Mouse (Mus musculus): ENCODE results near the gene Cpvl. TPM values are rescaled to one million over a fixed set of nuclear protein-coding genes. Genes with fewer than 3 reads are reported as not detected.

Cpvl gene
- total and polyA plus RNA-seq, 2 experiments = not detected

- Histone ChIP-seq H3K27ac (replicated peaks; ENCODE audit: insufficient read depth, low read depth, low read length) (no peak overlapping the region), H3K9ac (ENCODE audit: low read depth, low read length) (no peak overlapping the region), H3K4me1 (ENCODE audit: control insufficient read depth, insufficient read depth, low read length) (peaks cover 2% of the 10 kb centered on the region; the same call in 1 of the 2 replicates), H3K4me3 (ENCODE audit: insufficient read depth, low read depth, low read length) (no peak overlapping the region), H3K79me2 (ENCODE audit: control insufficient read depth, insufficient read depth, low read length) (no peaks in the 10 kb centered on the region), H3K27me3 (ENCODE audit: control insufficient read depth, insufficient read depth, low read length) (no peaks in the 10 kb centered on the region), H3K36me3 (ENCODE audit: control insufficient read depth, insufficient read depth, low read length) (no peaks in the 10 kb centered on the region)
- WGBS = 86% methylated on average over 8 of the region's 8 CpGs
- TF ChIP-seq CTCF (IDR thresholded peaks at IDR 0.05; ENCODE audit: low read depth, low read length) = no peak
- no peak for TF ChIP-seq POLR2A (IDR thresholded peaks at IDR 0.05; ENCODE audit: extremely low read depth, insufficient read depth, low read length)
- DNase-seq (ENCODE audit: extremely low read depth, low read depth, low spot score) = no peak
Measured at GRCm38 (mm10) chr6:53879567-53879966, 98.9 kb downstream of the Cpvl start.

- no peaks in the 10 kb centered on the region for H3K36me3 ChIP-seq (ENCODE audit: control insufficient read depth, insufficient read depth, low read length)
- no peak overlapping the region for H3K4me3 ChIP-seq (ENCODE audit: insufficient read depth, low read depth, low read length)
- H3K4me1 ChIP-seq (ENCODE audit: control insufficient read depth, insufficient read depth, low read length) = no peaks in the 10 kb centered on the region
- 0 out of 2 replicates have a peak, but pooled peaks cover 3% of the 10 kb centered on the region for H3K27me3 ChIP-seq (ENCODE audit: control insufficient read depth, insufficient read depth, low read length)
- no peak for DNase-seq (ENCODE audit: extremely low read depth, low read depth, low spot score)
- H3K79me2 ChIP-seq (ENCODE audit: control insufficient read depth, insufficient read depth, low read length) = no peaks in the 10 kb centered on the region
- no peak for TF ChIP-seq POLR2A (IDR thresholded peaks at IDR 0.05; ENCODE audit: extremely low read depth, insufficient read depth, low read length)
- TF ChIP-seq CTCF (IDR thresholded peaks at IDR 0.05; ENCODE audit: low read depth, low read length) = no peak
- H3K27ac ChIP-seq (replicated peaks; ENCODE audit: insufficient read depth, low read depth, low read length) = no peak overlapping the region
- no peak overlapping the region for H3K9ac ChIP-seq (ENCODE audit: low read depth, low read length)
- 73% methylated on average over 9 of the region's 9 CpGs for WGBS
Measured at GRCm38 (mm10) chr6:53874881-53875429, 103.5 kb downstream of the Cpvl start.

- no peak for DNase-seq (ENCODE audit: extremely low read depth, low read depth, low spot score)
- TF ChIP-seq POLR2A (IDR thresholded peaks at IDR 0.05; ENCODE audit: extremely low read depth, insufficient read depth, low read length) = no peak
- TF ChIP-seq CTCF (IDR thresholded peaks at IDR 0.05; ENCODE audit: low read depth, low read length) = no peak
- H3K4me3 ChIP-seq (ENCODE audit: insufficient read depth, low read depth, low read length) = no peak overlapping the region
- H3K27me3 ChIP-seq (ENCODE audit: control insufficient read depth, insufficient read depth, low read length) = 0 out of 2 replicates have a peak, but pooled peaks cover 3% of the 10 kb centered on the region
- H3K79me2 ChIP-seq (ENCODE audit: control insufficient read depth, insufficient read depth, low read length) = no peaks in the 10 kb centered on the region
- H3K9ac ChIP-seq (ENCODE audit: low read depth, low read length) = no peak overlapping the region
- no peak overlapping the region for H3K27ac ChIP-seq (replicated peaks; ENCODE audit: insufficient read depth, low read depth, low read length)
- H3K36me3 ChIP-seq (ENCODE audit: control insufficient read depth, insufficient read depth, low read length) = no peaks in the 10 kb centered on the region
- H3K4me1 ChIP-seq (ENCODE audit: control insufficient read depth, insufficient read depth, low read length) = no peaks in the 10 kb centered on the region
- 92% methylated on average over 6 of the region's 6 CpGs for WGBS
Measured at GRCm38 (mm10) chr6:53871903-53872302, 106.6 kb downstream of the Cpvl start.

- Histone ChIP-seq H3K27ac (replicated peaks; ENCODE audit: insufficient read depth, low read depth, low read length) (no peak overlapping the region), H3K4me1 (ENCODE audit: control insufficient read depth, insufficient read depth, low read length) (no peaks in the 10 kb centered on the region), H3K27me3 (ENCODE audit: control insufficient read depth, insufficient read depth, low read length) (no peaks in the 10 kb centered on the region), H3K4me3 (ENCODE audit: insufficient read depth, low read depth, low read length) (no peak overlapping the region), H3K36me3 (ENCODE audit: control insufficient read depth, insufficient read depth, low read length) (no peaks in the 10 kb centered on the region), H3K79me2 (ENCODE audit: control insufficient read depth, insufficient read depth, low read length) (no peaks in the 10 kb centered on the region), H3K9ac (ENCODE audit: low read depth, low read length) (no peak overlapping the region)
- 24% methylated on average over 2 of the region's 2 CpGs for WGBS
- no peak for DNase-seq (ENCODE audit: extremely low read depth, low read depth, low spot score)
- TF ChIP-seq POLR2A (IDR thresholded peaks at IDR 0.05; ENCODE audit: extremely low read depth, insufficient read depth, low read length) (no peak), CTCF (IDR thresholded peaks at IDR 0.05; ENCODE audit: low read depth, low read length) (no peak)
Measured at GRCm38 (mm10) chr6:53863011-53863410, 115.5 kb downstream of the Cpvl start.

- no peak for TF ChIP-seq POLR2A (IDR thresholded peaks at IDR 0.05; ENCODE audit: extremely low read depth, insufficient read depth, low read length)
- TF ChIP-seq CTCF (IDR thresholded peaks at IDR 0.05; ENCODE audit: low read depth, low read length) = no peak
- WGBS = 50% methylated on average over 1 of the region's 1 CpGs
- no peak for DNase-seq (ENCODE audit: extremely low read depth, low read depth, low spot score)
- 0 out of 2 replicates have a peak, but pooled peaks cover 1% of the 10 kb centered on the region for H3K4me1 ChIP-seq (ENCODE audit: control insufficient read depth, insufficient read depth, low read length)
- H3K36me3 ChIP-seq (ENCODE audit: control insufficient read depth, insufficient read depth, low read length) = no peaks in the 10 kb centered on the region
- no peaks in the 10 kb centered on the region for H3K79me2 ChIP-seq (ENCODE audit: control insufficient read depth, insufficient read depth, low read length)
- H3K27me3 ChIP-seq (ENCODE audit: control insufficient read depth, insufficient read depth, low read length) = no peaks in the 10 kb centered on the region
- no peak overlapping the region for H3K4me3 ChIP-seq (ENCODE audit: insufficient read depth, low read depth, low read length)
- H3K9ac ChIP-seq (ENCODE audit: low read depth, low read length) = no peak overlapping the region
- H3K27ac ChIP-seq (replicated peaks; ENCODE audit: insufficient read depth, low read depth, low read length) = no peak overlapping the region
Measured at GRCm38 (mm10) chr6:53859106-53859505, 119.4 kb downstream of the Cpvl start.

GRCm38 (mm10) chr6:53857822-53858221 lies 120.6 kb downstream of the Cpvl start:
- Histone ChIP-seq H3K4me1 (ENCODE audit: control insufficient read depth, insufficient read depth, low read length) (0 out of 2 replicates have a peak, but pooled peaks cover 2% of the 10 kb centered on the region), H3K27ac (replicated peaks; ENCODE audit: insufficient read depth, low read depth, low read length) (no peak overlapping the region), H3K9ac (ENCODE audit: low read depth, low read length) (no peak overlapping the region), H3K4me3 (ENCODE audit: insufficient read depth, low read depth, low read length) (no peak overlapping the region), H3K79me2 (ENCODE audit: control insufficient read depth, insufficient read depth, low read length) (no peaks in the 10 kb centered on the region), H3K36me3 (ENCODE audit: control insufficient read depth, insufficient read depth, low read length) (no peaks in the 10 kb centered on the region), H3K27me3 (ENCODE audit: control insufficient read depth, insufficient read depth, low read length) (no peaks in the 10 kb centered on the region)
- no peak for TF ChIP-seq CTCF (IDR thresholded peaks at IDR 0.05; ENCODE audit: low read depth, low read length)
- no peak for DNase-seq (ENCODE audit: extremely low read depth, low read depth, low spot score)
- WGBS = 77% methylated on average over 7 of the region's 7 CpGs
